Mouse (Mus musculus): ENCODE measurements around the gene Hist1h2an. TPM values are rescaled to one million over a fixed set of nuclear protein-coding genes. Genes with fewer than 3 reads are reported as not detected.
"Not testable (repeated sequence)": the region's sequence is repeated elsewhere in the genome, so short reads cannot be mapped to it uniquely, and the experiment has no call there.

The Hist1h2an gene
- polyA plus RNA-seq, 1 experiment from 2014 or later: 5.1 TPM

GRCm38 (mm10) chr13:21811074-21811473 is 24.1 kb upstream of the Hist1h2an start:
- H3K27ac ChIP-seq (ENCODE audit: low read length); H3K4me3 ChIP-seq (ENCODE audit: low read length); H3K9me3 ChIP-seq (ENCODE audit: control insufficient read depth, low read length); H3K36me3 ChIP-seq (ENCODE audit: control insufficient read depth, insufficient read depth, low read length); H3K27me3 ChIP-seq (ENCODE audit: control insufficient read depth, insufficient read depth, low read depth, low read length); H3K9ac ChIP-seq (ENCODE audit: low read length); H3K4me1 ChIP-seq (replicated peaks; ENCODE audit: control insufficient read depth, insufficient read depth, low read length); H3K4me2 ChIP-seq (ENCODE audit: low read depth, low read length): not testable (repeated sequence)
- ATAC-seq (ENCODE audit: low read depth): peak; percentile 15
- WGBS: no CpG with 5 or more reads among the region's 8 CpGs

- H3K27ac ChIP-seq (ENCODE audit: low read length); H3K9ac ChIP-seq (ENCODE audit: low read length); H3K27me3 ChIP-seq (ENCODE audit: control insufficient read depth, insufficient read depth, low read depth, low read length); H3K4me2 ChIP-seq (ENCODE audit: low read depth, low read length); H3K9me3 ChIP-seq (ENCODE audit: control insufficient read depth, low read length); H3K4me1 ChIP-seq (replicated peaks; ENCODE audit: control insufficient read depth, insufficient read depth, low read length); H3K4me3 ChIP-seq (ENCODE audit: low read length); H3K36me3 ChIP-seq (ENCODE audit: control insufficient read depth, insufficient read depth, low read length): not testable (repeated sequence)
- no CpG with 5 or more reads among the region's 23 CpGs for WGBS
- ATAC-seq (ENCODE audit: low read depth): peak; percentile 96
Measured at GRCm38 (mm10) chr13:21810073-21810472, 23.1 kb upstream of the Hist1h2an start, which contains the start of the genes Hist1h2bq and Hist1h2ao. Hist1h2bq (minus strand) TSS chr13:21810197. Hist1h2ao (plus strand) TSS chr13:21810465.

- H3K4me3 ChIP-seq (ENCODE audit: low read length); H3K27ac ChIP-seq (ENCODE audit: low read length); H3K36me3 ChIP-seq (ENCODE audit: control insufficient read depth, insufficient read depth, low read length); H3K4me2 ChIP-seq (ENCODE audit: low read depth, low read length); H3K27me3 ChIP-seq (ENCODE audit: control insufficient read depth, insufficient read depth, low read depth, low read length); H3K9ac ChIP-seq (ENCODE audit: low read length); H3K9me3 ChIP-seq (ENCODE audit: control insufficient read depth, low read length); H3K4me1 ChIP-seq (replicated peaks; ENCODE audit: control insufficient read depth, insufficient read depth, low read length): not testable (repeated sequence)
- peak; percentile 80 for ATAC-seq (ENCODE audit: low read depth)
- no CpG with 5 or more reads among the region's 4 CpGs for WGBS
Measured at GRCm38 (mm10) chr13:21803058-21803457, 16.0 kb upstream of the Hist1h2an start.

- not testable (repeated sequence) for H3K4me1 ChIP-seq (replicated peaks; ENCODE audit: control insufficient read depth, insufficient read depth, low read length); H3K4me2 ChIP-seq (ENCODE audit: low read depth, low read length); H3K27me3 ChIP-seq (ENCODE audit: control insufficient read depth, insufficient read depth, low read depth, low read length); H3K9me3 ChIP-seq (ENCODE audit: control insufficient read depth, low read length); H3K9ac ChIP-seq (ENCODE audit: low read length); H3K27ac ChIP-seq (ENCODE audit: low read length); H3K4me3 ChIP-seq (ENCODE audit: low read length); H3K36me3 ChIP-seq (ENCODE audit: control insufficient read depth, insufficient read depth, low read length); ATAC-seq (ENCODE audit: low read depth)
Measured at GRCm38 (mm10) chr13:21797163-21797562, 10.1 kb upstream of the Hist1h2an start.

- Histone ChIP-seq H3K4me3 (ENCODE audit: low read length) (no peak overlapping the region), H3K9me3 (ENCODE audit: control insufficient read depth, low read length) (no peaks in the 10 kb centered on the region), H3K4me1 (replicated peaks; ENCODE audit: control insufficient read depth, insufficient read depth, low read length) (peaks cover 2% of the 10 kb centered on the region), H3K36me3 (ENCODE audit: control insufficient read depth, insufficient read depth, low read length) (no peaks in the 10 kb centered on the region), H3K4me2 (ENCODE audit: low read depth, low read length) (no peak overlapping the region), H3K9ac (ENCODE audit: low read length) (no peak overlapping the region), H3K27ac (ENCODE audit: low read length) (no peak overlapping the region), H3K27me3 (ENCODE audit: control insufficient read depth, insufficient read depth, low read depth, low read length) (no peaks in the 10 kb centered on the region)
- WGBS: 90% methylated on average over 7 of the region's 7 CpGs
- ATAC-seq (ENCODE audit: low read depth): no peak
Measured at GRCm38 (mm10) chr13:21795584-21795983, 8.6 kb upstream of the Hist1h2an start.

- Histone ChIP-seq H3K9ac (ENCODE audit: low read length) (peak overlapping the region; percentile 46), H3K4me3 (ENCODE audit: low read length) (peak overlapping the region; percentile 35), H3K36me3 (ENCODE audit: control insufficient read depth, insufficient read depth, low read length) (no peaks in the 10 kb centered on the region), H3K27me3 (ENCODE audit: control insufficient read depth, insufficient read depth, low read depth, low read length) (no peaks in the 10 kb centered on the region), H3K27ac (ENCODE audit: low read length) (peak overlapping the region; percentile 55), H3K4me1 (replicated peaks; ENCODE audit: control insufficient read depth, insufficient read depth, low read length) (peaks cover 16% of the 10 kb centered on the region), H3K9me3 (ENCODE audit: control insufficient read depth, low read length) (no peaks in the 10 kb centered on the region), H3K4me2 (ENCODE audit: low read depth, low read length) (peak overlapping the region; percentile 50)
- 10% methylated on average over 17 of the region's 18 CpGs for WGBS
- ATAC-seq (ENCODE audit: low read depth): no peak
Measured at GRCm38 (mm10) chr13:21790601-21791283, 3.7 kb upstream of the Hist1h2an start.

GRCm38 (mm10) chr13:21789925-21790324 is 2.9 kb upstream of the Hist1h2an start:
- Histone ChIP-seq H3K9me3 (ENCODE audit: control insufficient read depth, low read length) (no peaks in the 10 kb centered on the region), H3K27ac (ENCODE audit: low read length) (no peak overlapping the region), H3K4me3 (ENCODE audit: low read length) (no peak overlapping the region), H3K36me3 (ENCODE audit: control insufficient read depth, insufficient read depth, low read length) (no peaks in the 10 kb centered on the region), H3K4me1 (replicated peaks; ENCODE audit: control insufficient read depth, insufficient read depth, low read length) (peaks cover 18% of the 10 kb centered on the region), H3K9ac (ENCODE audit: low read length) (no peak overlapping the region), H3K27me3 (ENCODE audit: control insufficient read depth, insufficient read depth, low read depth, low read length) (no peaks in the 10 kb centered on the region), H3K4me2 (ENCODE audit: low read depth, low read length) (no peak overlapping the region)
- 45% methylated on average over 6 of the region's 6 CpGs for WGBS
- no peak for ATAC-seq (ENCODE audit: low read depth)

GRCm38 (mm10) chr13:21787760-21788593 is 959 bp upstream of the Hist1h2an start:
- Histone ChIP-seq H3K9me3 (ENCODE audit: control insufficient read depth, low read length) (no peaks in the 10 kb centered on the region), H3K9ac (ENCODE audit: low read length) (peak overlapping the region; percentile 54), H3K27me3 (ENCODE audit: control insufficient read depth, insufficient read depth, low read depth, low read length) (no peaks in the 10 kb centered on the region), H3K4me2 (ENCODE audit: low read depth, low read length) (peak overlapping the region; percentile 48), H3K27ac (ENCODE audit: low read length) (peak overlapping the region; percentile 84), H3K36me3 (ENCODE audit: control insufficient read depth, insufficient read depth, low read length) (no peaks in the 10 kb centered on the region), H3K4me1 (replicated peaks; ENCODE audit: control insufficient read depth, insufficient read depth, low read length) (peaks cover 27% of the 10 kb centered on the region), H3K4me3 (ENCODE audit: low read length) (peak overlapping the region; percentile 37)
- ATAC-seq (ENCODE audit: low read depth): peak; percentile 10; the same call in 1 of the 2 replicates
- 21% methylated on average over 13 of the region's 21 CpGs for WGBS

GRCm38 (mm10) chr13:21786189-21786898 is 674 bp downstream of the Hist1h2an start:
- WGBS: 1% methylated on average over 8 of the region's 8 CpGs
- no peaks in the 10 kb centered on the region for H3K27me3 ChIP-seq (ENCODE audit: control insufficient read depth, insufficient read depth, low read depth, low read length)
- H3K36me3 ChIP-seq (ENCODE audit: control insufficient read depth, insufficient read depth, low read length): no peaks in the 10 kb centered on the region
- H3K27ac ChIP-seq (ENCODE audit: low read length): peak overlapping the region; percentile 91
- ATAC-seq (ENCODE audit: low read depth): no peak
- H3K4me2 ChIP-seq (ENCODE audit: low read depth, low read length): peak overlapping the region; percentile 62
- no peaks in the 10 kb centered on the region for H3K9me3 ChIP-seq (ENCODE audit: control insufficient read depth, low read length)
- H3K4me1 ChIP-seq (replicated peaks; ENCODE audit: control insufficient read depth, insufficient read depth, low read length): peaks cover 33% of the 10 kb centered on the region
- peak overlapping the region; percentile 47 for H3K4me3 ChIP-seq (ENCODE audit: low read length)
- H3K9ac ChIP-seq (ENCODE audit: low read length): peak overlapping the region; percentile 64

Data from lung, embryonic 16.5 days (tissue).